Mouse (Mus musculus): ENCODE data around the gene Zfp768. TPM values are rescaled to one million over a fixed set of nuclear protein-coding genes. Genes with fewer than 3 reads are reported as not detected.
"Not testable (repeated sequence)": the region's sequence is repeated elsewhere in the genome, so short reads cannot be mapped to it uniquely, and the experiment has no call there.

The Zfp768 gene
- polyA plus RNA-seq, 2 experiments, result 5.5 to 38.4 TPM

DNA sequence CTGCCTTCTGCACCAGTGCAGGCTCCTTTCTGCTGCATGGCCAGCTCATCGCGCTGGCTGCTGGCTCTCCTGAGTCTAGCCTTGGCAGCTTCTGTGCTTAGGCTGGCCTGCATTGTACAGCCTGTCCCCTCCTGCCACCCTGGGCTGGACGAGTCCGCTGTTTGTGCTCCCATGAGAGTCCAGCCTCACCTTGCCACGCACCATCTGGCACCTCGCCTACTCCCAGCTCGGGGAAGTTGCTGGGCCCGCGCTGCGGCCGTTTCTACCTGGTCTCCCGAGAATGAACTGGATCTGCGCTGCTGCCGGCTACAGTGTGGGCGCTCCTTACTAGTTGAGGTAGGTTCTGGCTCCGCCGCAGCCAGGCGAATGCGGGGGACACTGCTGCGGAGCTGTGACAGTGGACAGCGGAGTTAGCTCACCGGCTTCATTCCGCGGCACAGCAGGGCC lies 18.1 kb upstream of the Zfp768 start:
- H3K4me2 ChIP-seq (replicated peaks; ENCODE audit: low read depth, low read length, severe bottlenecking), result peak overlapping the region; percentile 72
- H3K4me3 ChIP-seq (replicated peaks; ENCODE audit: low read length), result peak overlapping the region; percentile 37
- H3K4me1 ChIP-seq (ENCODE audit: control insufficient read depth, insufficient read depth, low read length), result peaks cover 8% of the 10 kb centered on the region; the same call in 1 of the 2 replicates
- H3K9me3 ChIP-seq (ENCODE audit: control insufficient read depth, low read length), result no peaks in the 10 kb centered on the region
- no peak for ATAC-seq (ENCODE audit: low FRiP score, low read depth)
- H3K36me3 ChIP-seq (ENCODE audit: control insufficient read depth, insufficient read depth, low read length), result no peaks in the 10 kb centered on the region
- H3K9ac ChIP-seq (ENCODE audit: low read depth, low read length, severe bottlenecking), result peak overlapping the region; percentile 60
- TF ChIP-seq POLR2A (IDR thresholded peaks at IDR 0.05; ENCODE audit: borderline replicate concordance, extremely low read depth, insufficient read depth, insufficient read length), result no peak
- WGBS, result 0% methylated on average over 17 of the region's 24 CpGs
- H3K27me3 ChIP-seq (ENCODE audit: control insufficient read depth, insufficient read depth, low read length), result no peaks in the 10 kb centered on the region; the same call in 1 of the 2 replicates
- no peak for DNase-seq (ENCODE audit: low spot score)
- no peak overlapping the region for H3K27ac ChIP-seq (replicated peaks; ENCODE audit: low read depth, low read length)

DNA sequence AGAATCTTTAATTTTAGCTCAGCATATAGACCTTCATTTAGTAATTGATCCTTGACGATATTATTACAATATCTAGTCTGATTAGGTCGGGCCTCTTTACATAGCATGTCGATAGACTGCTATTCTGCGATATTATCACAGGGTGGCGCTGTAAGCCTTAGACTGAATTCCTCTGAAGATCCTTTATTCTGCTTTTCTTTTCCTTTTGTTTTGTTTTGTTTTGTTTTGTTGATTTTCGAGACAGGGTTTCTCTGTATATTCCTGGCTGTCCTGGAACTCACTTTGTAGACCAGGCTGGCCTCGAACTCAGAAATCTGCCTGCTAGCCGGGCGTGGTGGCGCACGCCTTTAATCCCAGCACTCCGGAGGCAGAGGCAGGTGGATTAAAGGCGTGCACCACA lies 17.0 kb upstream of the Zfp768 start:
- not testable (repeated sequence) for H3K27me3 ChIP-seq (ENCODE audit: control insufficient read depth, insufficient read depth, low read length); H3K9ac ChIP-seq (ENCODE audit: low read depth, low read length, severe bottlenecking); H3K36me3 ChIP-seq (ENCODE audit: control insufficient read depth, insufficient read depth, low read length); ATAC-seq (ENCODE audit: low FRiP score, low read depth); H3K4me1 ChIP-seq (ENCODE audit: control insufficient read depth, insufficient read depth, low read length); H3K27ac ChIP-seq (replicated peaks; ENCODE audit: low read depth, low read length); H3K4me3 ChIP-seq (replicated peaks; ENCODE audit: low read length); H3K9me3 ChIP-seq (ENCODE audit: control insufficient read depth, low read length)
- DNase-seq (ENCODE audit: low spot score), result peak; percentile 75
- H3K4me2 ChIP-seq (replicated peaks; ENCODE audit: low read depth, low read length, severe bottlenecking), result 0 out of 2 replicates have a peak overlapping the region, but pooled peaks have one; percentile 7
- 24% methylated on average over 13 of the region's 13 CpGs for WGBS

DNA sequence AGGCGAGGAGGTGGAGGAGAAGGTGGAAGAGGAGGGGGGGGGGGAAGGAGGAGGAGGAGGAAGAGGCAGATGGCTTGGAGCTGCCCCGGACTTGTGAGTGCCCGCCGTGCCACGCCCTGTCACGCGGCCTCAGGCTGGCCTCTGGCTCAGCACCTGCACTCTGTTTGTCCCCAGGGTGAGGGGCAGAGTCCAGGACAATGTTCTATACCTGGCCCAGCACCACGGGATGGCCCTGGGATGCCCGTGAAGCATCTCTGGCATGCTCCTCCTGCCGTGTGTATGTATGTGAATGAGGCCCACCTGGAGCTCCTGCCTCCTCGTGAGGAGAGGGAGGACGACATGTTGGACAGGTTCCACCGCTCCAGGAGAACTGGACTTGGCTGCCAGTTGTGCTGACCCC lies 16.1 kb upstream of the Zfp768 start:
- WGBS, result 38% methylated on average over 11 of the region's 13 CpGs
- Histone ChIP-seq H3K4me3 (replicated peaks; ENCODE audit: low read length) (no peak overlapping the region), H3K36me3 (ENCODE audit: control insufficient read depth, insufficient read depth, low read length) (no peaks in the 10 kb centered on the region), H3K27me3 (ENCODE audit: control insufficient read depth, insufficient read depth, low read length) (no peaks in the 10 kb centered on the region; the same call in 1 of the 2 replicates), H3K27ac (replicated peaks; ENCODE audit: low read depth, low read length) (no peak overlapping the region), H3K4me1 (ENCODE audit: control insufficient read depth, insufficient read depth, low read length) (peaks cover 8% of the 10 kb centered on the region; the same call in 1 of the 2 replicates), H3K4me2 (replicated peaks; ENCODE audit: low read depth, low read length, severe bottlenecking) (no peak overlapping the region), H3K9me3 (ENCODE audit: control insufficient read depth, low read length) (no peaks in the 10 kb centered on the region), H3K9ac (ENCODE audit: low read depth, low read length, severe bottlenecking) (no peak overlapping the region)
- ATAC-seq (ENCODE audit: low FRiP score, low read depth) (no peak), DNase-seq (ENCODE audit: low spot score) (no peak)
- no peak for TF ChIP-seq POLR2A (IDR thresholded peaks at IDR 0.05; ENCODE audit: borderline replicate concordance, extremely low read depth, insufficient read depth, insufficient read length)

DNA sequence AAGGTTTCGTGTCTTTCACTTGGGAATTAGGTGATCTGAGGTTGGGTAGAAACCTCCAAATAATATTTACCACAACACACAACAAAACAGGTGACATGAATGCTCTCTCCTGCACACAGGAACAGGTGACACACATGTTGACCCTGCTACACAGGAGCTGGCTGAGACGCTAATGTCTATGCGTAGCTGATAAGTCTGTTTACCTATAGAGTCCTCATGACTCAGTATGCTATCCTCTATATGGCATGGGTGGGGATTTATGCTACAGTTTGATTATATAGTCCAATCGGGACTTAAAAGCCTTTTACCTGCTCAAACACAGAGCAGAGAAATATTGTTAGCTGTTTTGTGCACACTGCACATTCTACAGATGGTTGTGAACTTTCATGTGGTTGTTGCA lies 14.9 kb upstream of the Zfp768 start:
- Histone ChIP-seq H3K4me1 (ENCODE audit: control insufficient read depth, insufficient read depth, low read length) (peaks cover 8% of the 10 kb centered on the region; the same call in 1 of the 2 replicates), H3K27ac (replicated peaks; ENCODE audit: low read depth, low read length) (no peak overlapping the region), H3K9ac (ENCODE audit: low read depth, low read length, severe bottlenecking) (no peak overlapping the region), H3K9me3 (ENCODE audit: control insufficient read depth, low read length) (no peaks in the 10 kb centered on the region), H3K36me3 (ENCODE audit: control insufficient read depth, insufficient read depth, low read length) (no peaks in the 10 kb centered on the region), H3K27me3 (ENCODE audit: control insufficient read depth, insufficient read depth, low read length) (no peaks in the 10 kb centered on the region; the same call in 1 of the 2 replicates), H3K4me2 (replicated peaks; ENCODE audit: low read depth, low read length, severe bottlenecking) (no peak overlapping the region), H3K4me3 (replicated peaks; ENCODE audit: low read length) (no peak overlapping the region)
- no peak for ATAC-seq (ENCODE audit: low FRiP score, low read depth)
- no peak for TF ChIP-seq POLR2A (IDR thresholded peaks at IDR 0.05; ENCODE audit: borderline replicate concordance, extremely low read depth, insufficient read depth, insufficient read length)
- WGBS, result 72% methylated on average over 4 of the region's 4 CpGs
- DNase-seq (ENCODE audit: low spot score), result no peak

DNA sequence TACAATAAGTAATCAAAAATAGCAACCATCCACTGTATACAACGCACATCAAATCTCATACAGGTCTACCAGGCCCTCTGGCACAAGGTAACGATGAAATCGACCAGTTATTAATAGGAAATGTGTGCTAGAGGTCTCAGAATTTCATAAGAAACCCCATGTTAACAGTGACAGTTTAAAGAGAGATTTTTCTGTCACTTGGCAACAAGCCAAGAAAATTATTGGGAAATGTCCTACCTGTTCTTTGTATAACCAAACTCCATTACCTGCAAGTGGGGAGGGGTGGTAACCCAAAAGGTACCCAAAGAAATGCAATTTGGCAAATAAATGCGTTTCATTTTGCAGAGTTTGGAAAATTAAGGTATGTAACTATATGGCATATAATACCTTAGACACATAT lies 13.1 kb upstream of the Zfp768 start:
- no peak for ATAC-seq (ENCODE audit: low FRiP score, low read depth)
- no peaks in the 10 kb centered on the region; the same call in 1 of the 2 replicates for H3K27me3 ChIP-seq (ENCODE audit: control insufficient read depth, insufficient read depth, low read length)
- TF ChIP-seq POLR2A (IDR thresholded peaks at IDR 0.05; ENCODE audit: borderline replicate concordance, extremely low read depth, insufficient read depth, insufficient read length), result no peak
- no peak overlapping the region for H3K4me2 ChIP-seq (replicated peaks; ENCODE audit: low read depth, low read length, severe bottlenecking)
- H3K36me3 ChIP-seq (ENCODE audit: control insufficient read depth, insufficient read depth, low read length), result no peaks in the 10 kb centered on the region
- WGBS, result 59% methylated on average over 4 of the region's 4 CpGs
- no peak overlapping the region for H3K4me3 ChIP-seq (replicated peaks; ENCODE audit: low read length)
- peaks cover 3% of the 10 kb centered on the region; the same call in 1 of the 2 replicates for H3K4me1 ChIP-seq (ENCODE audit: control insufficient read depth, insufficient read depth, low read length)
- DNase-seq (ENCODE audit: low spot score), result no peak
- no peaks in the 10 kb centered on the region for H3K9me3 ChIP-seq (ENCODE audit: control insufficient read depth, low read length)
- no peak overlapping the region for H3K27ac ChIP-seq (replicated peaks; ENCODE audit: low read depth, low read length)
- H3K9ac ChIP-seq (ENCODE audit: low read depth, low read length, severe bottlenecking), result no peak overlapping the region

DNA sequence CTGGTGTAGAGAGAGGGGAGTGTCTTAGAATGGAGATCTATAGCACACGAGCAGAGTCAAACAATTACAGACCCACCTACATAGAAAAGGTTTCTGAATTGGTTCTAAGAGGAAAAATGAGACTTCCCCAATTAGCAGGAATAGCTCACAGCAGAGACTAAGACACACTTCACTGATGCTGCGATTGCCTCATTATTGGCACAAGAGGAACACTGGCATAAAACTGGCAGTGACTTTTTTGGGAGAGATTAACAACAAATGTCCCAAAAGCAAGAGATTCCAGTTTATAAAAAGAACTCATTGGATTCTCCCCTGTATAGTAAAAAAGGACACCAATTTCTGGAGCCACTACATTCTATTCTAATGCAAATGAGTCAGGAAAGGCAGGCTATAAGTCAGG lies 12.5 kb upstream of the Zfp768 start:
- TF ChIP-seq POLR2A (IDR thresholded peaks at IDR 0.05; ENCODE audit: borderline replicate concordance, extremely low read depth, insufficient read depth, insufficient read length), result no peak
- DNase-seq (ENCODE audit: low spot score) (no peak), ATAC-seq (ENCODE audit: low FRiP score, low read depth) (no peak)
- 66% methylated on average over 2 of the region's 2 CpGs for WGBS
- Histone ChIP-seq H3K4me2 (replicated peaks; ENCODE audit: low read depth, low read length, severe bottlenecking) (no peak overlapping the region), H3K27me3 (ENCODE audit: control insufficient read depth, insufficient read depth, low read length) (no peaks in the 10 kb centered on the region; the same call in 1 of the 2 replicates), H3K36me3 (ENCODE audit: control insufficient read depth, insufficient read depth, low read length) (no peaks in the 10 kb centered on the region), H3K4me3 (replicated peaks; ENCODE audit: low read length) (no peak overlapping the region), H3K9me3 (ENCODE audit: control insufficient read depth, low read length) (no peaks in the 10 kb centered on the region), H3K27ac (replicated peaks; ENCODE audit: low read depth, low read length) (no peak overlapping the region), H3K9ac (ENCODE audit: low read depth, low read length, severe bottlenecking) (no peak overlapping the region), H3K4me1 (ENCODE audit: control insufficient read depth, insufficient read depth, low read length) (no peaks in the 10 kb centered on the region)
